Mouse (Mus musculus) layer of hippocampus, adult 9-10 months (tissue): ENCODE measurements around the gene Wdr24.
"Not testable (repeated sequence)": the region's sequence is repeated elsewhere in the genome, so short reads cannot be mapped to it uniquely, and the experiment has no call there.

ENCODE experiments used
- DNase-seq: peaks from one replicate; pipeline ENCODE4 v3.0.0; 2022; ENCODE audit warnings: low spot score

The Wdr24 gene

DNA sequence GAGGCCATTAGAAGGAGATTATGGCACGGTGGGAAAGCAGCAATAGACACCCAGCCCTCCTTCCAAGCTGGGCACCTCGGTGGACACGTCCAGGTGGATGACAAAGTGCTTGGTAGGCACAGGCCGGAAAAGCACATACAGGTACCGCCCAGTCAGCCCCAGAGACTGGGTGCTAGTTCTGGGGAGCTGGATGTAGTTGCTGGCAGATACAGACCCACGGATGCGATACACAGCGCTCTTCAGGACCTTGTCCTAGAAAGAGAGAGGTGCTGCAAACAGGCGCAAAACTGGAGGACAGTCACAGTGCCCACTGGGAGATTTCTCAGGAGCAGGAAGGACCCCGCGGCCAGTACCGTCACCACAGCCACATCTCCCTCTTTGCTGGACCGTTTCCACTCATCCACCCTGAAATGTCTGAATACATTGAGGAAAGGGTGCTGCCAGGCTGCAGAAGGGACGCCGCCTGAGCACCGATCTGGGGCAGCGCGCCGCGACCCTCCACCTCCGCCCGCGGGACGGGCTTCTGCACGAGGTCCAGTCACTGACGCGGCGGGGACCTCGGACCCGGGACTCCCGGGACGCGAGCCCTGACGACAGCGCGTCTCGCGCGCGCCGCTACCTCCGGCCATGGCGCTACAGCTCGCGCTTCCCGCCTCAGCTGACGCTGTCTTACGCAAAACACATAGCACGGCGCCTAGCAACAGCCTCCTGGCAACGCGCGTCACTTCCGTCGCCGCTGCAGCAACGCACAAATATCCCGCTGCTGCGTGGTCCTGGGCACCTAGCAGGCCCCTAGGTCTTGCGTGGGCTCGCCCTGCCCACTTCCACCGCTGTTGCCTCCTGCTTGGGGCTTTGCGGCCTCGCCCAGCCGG, 37.6 kb downstream of the Wdr24 start, which contains the start of gene Wdr90:
Wdr90 (minus strand) TSS at position 670 of the 872 bp plus-strand sequence.
- DNase-seq: peak; percentile 78

- DNase-seq: no peak
Observed at GRCm38 (mm10) chr17:25861704-25862612, 38.5 kb downstream of the Wdr24 start.

DNA sequence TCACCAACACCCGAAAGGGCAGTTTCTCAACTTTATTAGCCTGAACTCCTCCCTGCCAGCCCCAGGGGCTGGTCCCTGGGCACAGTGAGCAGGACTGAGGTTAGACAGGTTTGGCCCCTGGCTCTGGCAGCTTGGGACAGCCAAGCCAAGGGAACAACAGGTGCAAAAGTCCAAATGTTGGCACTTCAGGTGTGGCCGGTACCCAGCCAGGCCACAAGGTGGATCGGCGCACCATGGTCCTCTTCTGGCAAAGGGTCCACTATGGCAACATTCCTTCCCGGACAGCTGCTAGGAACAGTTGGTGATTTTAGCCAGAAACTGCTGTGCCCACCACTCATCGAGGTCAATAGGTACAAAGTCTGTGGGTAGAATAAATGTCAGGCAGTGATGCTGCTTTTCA, 40.3 kb downstream of the Wdr24 start:
- no peak for DNase-seq

- DNase-seq: no peak
Observed at GRCm38 (mm10) chr17:25864311-25864710, 40.9 kb downstream of the Wdr24 start.

DNA sequence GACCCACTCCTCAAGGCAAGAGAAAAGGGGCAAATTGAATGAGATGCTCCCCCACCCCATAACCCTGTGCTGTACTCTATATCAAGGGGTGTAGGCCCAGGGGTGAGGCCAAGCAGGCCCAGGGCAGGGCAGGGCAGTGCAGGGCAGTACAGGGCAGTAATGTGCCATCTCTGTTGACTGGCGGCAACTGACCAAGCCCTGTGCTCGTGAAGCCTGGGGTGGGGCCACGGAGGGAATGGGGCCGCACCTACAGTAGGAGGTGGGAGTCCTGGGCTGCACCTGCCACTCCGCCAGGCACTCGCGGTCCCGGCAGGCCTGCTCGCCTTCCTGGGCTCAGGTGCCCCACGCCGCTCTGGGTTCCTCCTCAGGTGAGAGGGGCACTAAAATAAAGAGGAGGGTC, 41.9 kb downstream of the Wdr24 start:
- no peak for DNase-seq

DNA sequence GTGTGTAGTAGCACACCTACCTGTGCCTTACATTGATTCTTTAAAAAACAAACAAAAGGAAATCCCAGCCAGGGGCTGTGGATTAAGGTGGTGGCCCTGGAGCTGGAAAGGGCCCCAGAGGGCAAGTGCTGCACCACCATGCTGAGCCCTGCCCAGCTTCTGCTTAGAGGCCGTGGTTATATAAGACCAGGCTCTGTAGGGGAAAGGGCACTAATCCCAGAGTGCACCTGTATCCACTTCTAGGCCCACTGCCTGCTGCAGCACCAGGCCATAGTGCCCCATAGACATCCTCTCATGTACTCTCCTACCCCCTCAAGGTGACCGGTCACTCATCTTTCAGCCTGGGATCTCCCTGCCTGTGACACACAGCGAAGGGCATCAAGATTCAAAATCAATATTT, 42.7 kb downstream of the Wdr24 start:
- DNase-seq: no peak

GRCm38 (mm10) chr17:25867509-25867835, 44.0 kb downstream of the Wdr24 start:
- no peak for DNase-seq

DNA sequence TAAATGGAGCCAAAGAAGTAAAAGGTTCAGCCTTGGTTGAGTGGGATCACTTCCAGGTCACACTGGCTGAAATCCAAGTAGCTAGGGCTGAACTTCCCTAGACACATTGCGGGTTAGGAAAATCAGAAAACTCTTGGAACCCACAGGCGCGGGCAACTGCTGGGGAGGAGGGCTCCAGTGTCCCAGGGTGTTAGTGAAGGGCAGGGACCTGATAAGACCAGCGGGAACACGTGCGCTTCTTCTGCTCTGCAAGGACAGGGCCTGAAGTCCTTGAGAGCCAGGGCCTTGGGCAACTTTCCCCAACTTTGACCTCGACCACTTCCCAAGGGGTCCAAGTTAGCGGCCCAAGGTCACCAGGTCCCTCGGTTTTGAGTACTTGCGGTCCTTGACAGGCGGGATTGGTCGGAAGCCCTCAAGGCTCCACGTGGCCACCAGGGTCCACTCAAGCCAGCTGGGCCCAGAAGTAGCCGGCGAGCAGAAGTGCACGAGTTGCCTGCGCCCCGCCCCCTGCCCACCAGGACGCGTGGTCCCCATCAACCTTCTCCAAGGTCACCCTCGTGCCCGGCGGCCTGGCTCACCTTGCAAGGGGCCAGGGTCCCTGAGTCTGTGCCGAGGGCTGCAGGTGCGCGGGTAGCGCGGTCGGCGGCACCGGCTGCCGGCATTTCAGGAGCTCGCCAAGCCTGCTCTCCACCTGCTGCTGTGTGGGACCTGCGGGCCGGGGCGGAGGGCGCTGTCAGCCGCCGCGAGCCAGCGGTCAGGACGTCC, 44.6 kb downstream of the Wdr24 start:
- no peak for DNase-seq

- no peak for DNase-seq
Observed at GRCm38 (mm10) chr17:25868601-25869191, 45.3 kb downstream of the Wdr24 start, which contains the start of gene Mcrip2. Gene Mcrip2, minus strand, starts transcription at chr17:25868764.

DNA sequence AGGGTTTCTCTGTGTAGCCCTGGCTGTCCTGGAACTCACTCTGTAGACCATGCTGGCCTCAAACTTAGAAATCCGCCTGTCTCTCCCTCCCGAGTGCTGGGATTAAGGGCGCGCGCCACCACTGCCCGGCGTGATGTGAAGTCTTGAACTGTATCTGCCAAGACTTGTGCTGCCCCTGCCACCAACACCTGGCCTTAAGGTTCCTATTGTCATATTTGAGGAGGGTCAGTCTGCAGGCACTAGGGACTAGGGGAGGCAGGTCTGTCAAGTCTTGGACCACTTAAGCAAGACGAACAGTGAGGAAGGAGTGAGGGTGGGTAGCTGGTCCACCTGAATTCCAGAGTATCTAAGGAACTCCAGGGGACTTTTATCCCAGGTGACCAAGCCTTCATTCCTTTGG, 46.1 kb downstream of the Wdr24 start:
- no peak for DNase-seq

- DNase-seq: no peak
Observed at GRCm38 (mm10) chr17:25869954-25870353, 46.5 kb downstream of the Wdr24 start.

DNA sequence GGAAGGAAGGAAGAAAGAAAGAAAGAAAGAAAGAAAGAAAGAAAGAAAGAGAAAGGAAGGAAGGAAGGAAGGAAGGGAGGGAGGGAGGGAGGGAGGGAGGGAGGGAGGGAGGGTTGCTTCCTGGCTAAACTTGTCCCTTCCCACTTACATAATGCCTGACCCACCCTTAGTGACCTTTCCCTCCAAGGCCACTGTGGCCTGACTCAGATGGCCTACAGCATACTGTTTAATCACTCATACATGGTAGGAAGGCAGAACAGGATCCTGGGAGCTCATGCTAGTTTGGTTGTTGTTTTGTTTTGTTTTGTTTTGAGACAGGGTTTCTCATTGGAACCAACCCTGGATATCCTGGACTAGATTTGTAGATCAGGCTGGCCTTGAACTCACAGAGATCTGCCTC, 48.1 kb downstream of the Wdr24 start:
- not testable (repeated sequence) for DNase-seq

GRCm38 (mm10) chr17:25872676-25873075, 49.2 kb downstream of the Wdr24 start:
- DNase-seq: no peak

DNA sequence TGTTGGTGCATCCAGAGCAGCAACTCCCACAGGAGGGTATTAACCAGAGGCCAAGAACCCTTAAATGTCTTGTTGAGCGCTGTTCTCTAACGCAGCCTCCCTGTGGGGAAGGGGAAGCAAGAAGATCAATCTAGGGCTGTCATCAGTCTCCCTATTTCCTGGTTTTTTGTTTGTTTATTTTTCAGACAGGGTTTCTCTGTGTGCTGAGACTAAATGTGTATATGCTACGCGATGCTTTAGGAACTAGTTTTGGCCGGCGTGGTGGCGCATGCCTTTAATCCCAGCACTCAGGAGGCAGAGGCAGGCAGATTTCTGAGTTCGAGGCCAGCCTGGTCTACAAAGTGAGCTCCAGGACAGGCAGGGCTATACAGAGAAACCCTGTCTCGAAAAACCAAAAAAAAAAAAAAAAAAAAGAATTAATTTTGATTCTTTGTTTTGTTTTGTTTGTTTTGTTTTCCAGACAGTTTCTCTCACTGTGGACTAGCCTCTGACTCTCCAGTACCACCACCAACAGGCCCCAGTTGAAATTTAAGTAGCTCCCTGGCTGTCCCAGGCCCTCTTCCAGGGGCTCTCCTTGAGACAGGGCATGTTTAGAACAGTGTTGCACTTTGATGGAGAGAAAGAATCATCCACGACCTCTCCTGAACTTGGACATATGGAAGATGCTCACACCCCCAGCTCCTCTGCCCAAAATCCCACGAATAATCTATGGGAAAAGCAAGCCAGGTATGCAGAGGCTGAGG, 50.1 kb downstream of the Wdr24 start:
- no peak for DNase-seq

DNA sequence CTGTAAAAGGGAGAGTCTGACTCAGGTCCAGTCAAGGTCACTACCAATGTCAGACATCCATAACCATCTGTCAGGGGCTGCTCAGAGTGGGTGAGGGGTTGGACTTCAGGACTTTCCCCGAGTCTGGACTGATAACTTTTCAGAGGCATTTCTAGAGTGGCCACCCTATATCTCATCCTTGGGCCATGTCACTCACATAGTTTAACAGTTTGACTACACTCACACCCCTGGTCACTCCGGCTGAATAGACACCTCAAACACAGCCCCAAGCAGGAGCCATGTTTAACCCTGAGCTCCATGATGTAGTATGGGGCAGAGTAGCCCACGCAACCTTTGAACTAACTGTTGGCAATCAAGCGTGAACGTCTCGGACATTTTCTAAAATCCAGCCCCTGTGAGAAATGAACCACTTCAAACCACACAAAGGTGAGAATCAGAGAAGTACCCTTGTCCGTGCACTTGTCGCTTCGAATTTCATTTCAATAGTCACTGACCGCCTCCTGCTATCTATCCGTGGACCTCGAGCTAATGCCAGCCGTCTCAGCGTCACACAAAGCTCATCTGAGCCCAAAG, 50.8 kb downstream of the Wdr24 start:
- DNase-seq: no peak

DNA sequence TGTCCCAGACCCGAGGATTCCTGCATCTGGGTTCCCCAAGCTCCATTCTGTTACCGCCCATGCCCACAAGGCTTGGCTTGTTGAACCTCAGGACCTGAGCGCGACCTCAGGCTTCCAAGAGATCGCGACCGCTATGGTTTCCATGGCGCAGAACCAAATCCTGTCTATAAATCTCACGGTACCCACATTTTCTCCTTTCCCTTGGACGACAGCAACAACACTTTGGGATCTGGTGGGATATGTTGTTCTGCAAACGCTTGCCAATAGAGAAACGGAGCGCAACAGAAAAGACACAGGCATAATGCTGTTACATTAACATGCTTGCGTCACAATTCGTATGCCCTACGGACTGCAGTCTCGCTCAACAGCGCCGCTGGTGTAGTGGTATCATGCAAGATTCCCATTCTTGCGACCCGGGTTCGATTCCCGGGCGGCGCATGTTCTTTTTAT, 51.3 kb downstream of the Wdr24 start, which contains the start of gene Mettl26:
Mettl26 (plus strand) TSS at position 354 of the 450 bp plus-strand sequence.
- peak; percentile 100 for DNase-seq

DNA sequence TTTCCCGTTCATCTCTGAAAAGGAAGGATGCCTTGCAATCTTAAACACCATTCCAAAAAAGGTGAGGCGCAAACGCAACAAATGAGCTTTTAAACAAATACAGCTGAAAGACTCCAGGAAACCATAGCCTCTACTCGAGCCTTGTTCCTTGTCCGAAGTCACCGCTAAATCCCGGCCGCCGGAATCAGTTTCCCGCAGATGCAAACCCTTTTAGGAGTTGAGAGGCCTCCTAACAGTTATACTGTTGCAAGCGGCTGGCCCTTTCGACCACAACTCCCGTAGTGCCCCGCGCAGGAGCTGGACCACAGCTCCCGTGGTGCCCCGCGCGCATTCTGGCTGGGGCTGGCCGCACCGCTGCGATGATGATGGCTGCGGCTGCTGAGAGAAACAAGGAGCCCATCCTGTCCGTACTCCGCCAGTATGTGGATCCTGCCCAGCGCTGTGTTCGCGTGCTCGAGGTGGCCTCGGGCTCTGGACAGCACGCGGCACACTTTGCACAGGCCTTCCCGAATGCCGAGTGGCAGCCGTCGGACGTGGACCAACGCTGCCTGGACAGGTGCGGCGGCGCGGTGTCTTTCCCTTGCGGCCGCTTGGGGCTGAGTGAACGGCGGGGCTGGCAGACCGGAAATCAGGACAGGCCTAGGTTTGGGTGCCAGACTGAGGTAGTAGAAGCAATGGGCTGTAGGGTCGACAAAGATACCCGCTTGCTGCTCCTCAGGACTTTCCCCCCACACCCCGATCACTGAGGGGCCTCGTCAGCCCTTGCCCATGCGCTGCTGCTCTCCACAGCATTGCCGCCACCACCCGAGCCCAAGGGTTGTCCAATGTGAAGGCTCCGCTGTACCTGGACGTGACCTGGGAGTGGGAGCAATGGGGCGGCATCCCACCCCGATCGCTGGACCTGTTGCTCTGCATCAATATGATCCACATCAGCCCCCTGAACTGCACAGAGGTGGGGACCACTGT, 52.0 kb downstream of the Wdr24 start:
- peak; percentile 86 for DNase-seq

GRCm38 (mm10) chr17:25876347-25876915, 53.0 kb downstream of the Wdr24 start:
- no peak for DNase-seq

DNA sequence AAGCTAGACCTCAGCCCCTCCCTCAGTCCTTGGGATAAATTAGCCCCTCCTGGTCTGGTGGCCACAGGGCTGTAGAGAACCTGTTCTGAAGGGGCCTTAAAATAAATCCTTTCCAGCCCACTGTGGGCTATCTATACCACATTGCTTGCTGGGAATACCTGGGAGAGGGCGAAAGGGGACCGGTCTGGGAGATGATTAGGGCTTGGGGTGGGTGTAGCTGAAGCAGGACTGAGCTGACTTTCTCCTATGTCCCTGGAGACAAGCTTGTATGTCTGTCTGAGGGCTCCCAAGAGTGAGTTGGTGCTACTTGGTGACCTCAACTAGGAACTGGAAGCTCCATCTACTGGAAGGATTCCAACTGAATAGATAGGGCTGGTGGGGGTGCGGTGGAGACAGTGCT, 53.6 kb downstream of the Wdr24 start:
- DNase-seq: no peak
